Mouse (Mus musculus): ENCODE data around the gene Ubxn11. TPM values are rescaled to one million over a fixed set of nuclear protein-coding genes. Genes with fewer than 3 reads are reported as not detected.
"Not testable (repeated sequence)": the region's sequence is repeated elsewhere in the genome, so short reads cannot be mapped to it uniquely, and the experiment has no call there.

Gene Ubxn11
- polyA plus RNA-seq, 1 experiment: 120 TPM

GRCm38 (mm10) chr4:134158774-134159173, 56.4 kb downstream of the Ubxn11 start:
- H3K27me3 ChIP-seq (ENCODE audit: control insufficient read depth, insufficient read depth, low read length): no peaks in the 10 kb centered on the region
- no peak overlapping the region for H3K4me3 ChIP-seq (ENCODE audit: control insufficient read depth, insufficient read depth, low read length)
- DNase-seq: no peak
- no peak for TF ChIP-seq CTCF (IDR thresholded peaks at IDR 0.05; ENCODE audit: borderline replicate concordance, control insufficient read depth, extremely low read depth, insufficient read depth, low read length, poor library complexity)
- no peak for TF ChIP-seq POLR2A (IDR thresholded peaks at IDR 0.05; ENCODE audit: control insufficient read depth, extremely low read depth, insufficient read depth, low read length, poor library complexity)
- H3K27ac ChIP-seq (ENCODE audit: control insufficient read depth, insufficient read depth, low read length): peak overlapping the region; percentile 4; the same call in 1 of the 2 replicates
- peaks cover 5% of the 10 kb centered on the region for H3K4me1 ChIP-seq (replicated peaks; ENCODE audit: control insufficient read depth, insufficient read depth, low read length)
- peaks cover 16% of the 10 kb centered on the region for H3K36me3 ChIP-seq (ENCODE audit: control insufficient read depth, insufficient read depth, low read length)
- 85% methylated on average over 6 of the region's 6 CpGs for WGBS

- not testable (repeated sequence) for H3K27me3 ChIP-seq (ENCODE audit: control insufficient read depth, insufficient read depth, low read length)
- peak; percentile 36 for DNase-seq
Measured at GRCm38 (mm10) chr4:134160071-134160470, 57.7 kb downstream of the Ubxn11 start.

GRCm38 (mm10) chr4:134164591-134164990, 62.2 kb downstream of the Ubxn11 start:
- DNase-seq: no peak
- Histone ChIP-seq H3K27ac (ENCODE audit: control insufficient read depth, insufficient read depth, low read length) (peak overlapping the region; percentile 46), H3K4me3 (ENCODE audit: control insufficient read depth, insufficient read depth, low read length) (no peak overlapping the region), H3K36me3 (ENCODE audit: control insufficient read depth, insufficient read depth, low read length) (peaks cover 10% of the 10 kb centered on the region), H3K4me1 (replicated peaks; ENCODE audit: control insufficient read depth, insufficient read depth, low read length) (peaks cover 8% of the 10 kb centered on the region), H3K27me3 (ENCODE audit: control insufficient read depth, insufficient read depth, low read length) (no peaks in the 10 kb centered on the region)
- TF ChIP-seq CTCF (IDR thresholded peaks at IDR 0.05; ENCODE audit: borderline replicate concordance, control insufficient read depth, extremely low read depth, insufficient read depth, low read length, poor library complexity) (no peak), POLR2A (IDR thresholded peaks at IDR 0.05; ENCODE audit: control insufficient read depth, extremely low read depth, insufficient read depth, low read length, poor library complexity) (no peak)
- 58% methylated on average over 6 of the region's 6 CpGs for WGBS

More at GRCm38 (mm10) chr4:134160071-134160470, 57.7 kb downstream of the Ubxn11 start:
- whole genome bisulfite sequencing: 5% methylated on average over 30 of the region's 30 CpGs
- peaks cover 11% of the 10 kb centered on the region for H3K4me1 ChIP-seq (replicated peaks; ENCODE audit: control insufficient read depth, insufficient read depth, low read length)
- not testable (repeated sequence) for H3K36me3 ChIP-seq (ENCODE audit: control insufficient read depth, insufficient read depth, low read length)
- H3K27ac ChIP-seq (ENCODE audit: control insufficient read depth, insufficient read depth, low read length): peak overlapping the region; percentile 72
- H3K4me3 ChIP-seq (ENCODE audit: control insufficient read depth, insufficient read depth, low read length): peak overlapping the region; percentile 79

- Histone ChIP-seq H3K27ac (ENCODE audit: control insufficient read depth, insufficient read depth, low read length) (peak overlapping the region; percentile 46), H3K36me3 (ENCODE audit: control insufficient read depth, insufficient read depth, low read length) (peaks cover 10% of the 10 kb centered on the region), H3K4me3 (ENCODE audit: control insufficient read depth, insufficient read depth, low read length) (no peak overlapping the region), H3K27me3 (ENCODE audit: control insufficient read depth, insufficient read depth, low read length) (no peaks in the 10 kb centered on the region), H3K4me1 (replicated peaks; ENCODE audit: control insufficient read depth, insufficient read depth, low read length) (peaks cover 8% of the 10 kb centered on the region)
- TF ChIP-seq POLR2A (IDR thresholded peaks at IDR 0.05; ENCODE audit: control insufficient read depth, extremely low read depth, insufficient read depth, low read length, poor library complexity): no peak
- no peak for TF ChIP-seq CTCF (IDR thresholded peaks at IDR 0.05; ENCODE audit: borderline replicate concordance, control insufficient read depth, extremely low read depth, insufficient read depth, low read length, poor library complexity)
- 34% methylated on average over 6 of the region's 6 CpGs for WGBS
- no peak for DNase-seq
Measured at GRCm38 (mm10) chr4:134165024-134165423, 62.7 kb downstream of the Ubxn11 start.

GRCm38 (mm10) chr4:134165548-134166465, 63.4 kb downstream of the Ubxn11 start:
- TF ChIP-seq POLR2A (IDR thresholded peaks at IDR 0.05; ENCODE audit: control insufficient read depth, extremely low read depth, insufficient read depth, low read length, poor library complexity) (no peak), CTCF (IDR thresholded peaks at IDR 0.05; ENCODE audit: borderline replicate concordance, control insufficient read depth, extremely low read depth, insufficient read depth, low read length, poor library complexity) (no peak)
- H3K36me3 ChIP-seq (ENCODE audit: control insufficient read depth, insufficient read depth, low read length): peaks cover 10% of the 10 kb centered on the region
- no peak overlapping the region; the same call in 1 of the 2 replicates for H3K27ac ChIP-seq (ENCODE audit: control insufficient read depth, insufficient read depth, low read length)
- peaks cover 10% of the 10 kb centered on the region for H3K4me1 ChIP-seq (replicated peaks; ENCODE audit: control insufficient read depth, insufficient read depth, low read length)
- peak; percentile 67 for DNase-seq
- 15% methylated on average over 3 of the region's 3 CpGs for WGBS
- no peaks in the 10 kb centered on the region for H3K27me3 ChIP-seq (ENCODE audit: control insufficient read depth, insufficient read depth, low read length)
- H3K4me3 ChIP-seq (ENCODE audit: control insufficient read depth, insufficient read depth, low read length): no peak overlapping the region

- Histone ChIP-seq H3K4me1 (replicated peaks; ENCODE audit: control insufficient read depth, insufficient read depth, low read length) (peaks cover 10% of the 10 kb centered on the region), H3K27me3 (ENCODE audit: control insufficient read depth, insufficient read depth, low read length) (no peaks in the 10 kb centered on the region)
Measured at GRCm38 (mm10) chr4:134166906-134167305, 64.5 kb downstream of the Ubxn11 start.

More at GRCm38 (mm10) chr4:134166906-134167305, 64.5 kb downstream of the Ubxn11 start:
- no peak overlapping the region for H3K27ac ChIP-seq (ENCODE audit: control insufficient read depth, insufficient read depth, low read length)
- no peak for DNase-seq
- 95% methylated on average over 3 of the region's 3 CpGs for WGBS
- peaks cover 14% of the 10 kb centered on the region for H3K36me3 ChIP-seq (ENCODE audit: control insufficient read depth, insufficient read depth, low read length)
- no peak overlapping the region for H3K4me3 ChIP-seq (ENCODE audit: control insufficient read depth, insufficient read depth, low read length)
- no peak for TF ChIP-seq CTCF (IDR thresholded peaks at IDR 0.05; ENCODE audit: borderline replicate concordance, control insufficient read depth, extremely low read depth, insufficient read depth, low read length, poor library complexity)
- no peak for TF ChIP-seq POLR2A (IDR thresholded peaks at IDR 0.05; ENCODE audit: control insufficient read depth, extremely low read depth, insufficient read depth, low read length, poor library complexity)

Measured in thymus, adult 2 months (tissue).